Mouse (Mus musculus) CD4-positive, CD25-positive, alpha-beta regulatory T cell, adult 4 months (primary cell): ENCODE measurements around the gene Lmntd1. TPM values are rescaled to one million over a fixed set of nuclear protein-coding genes. Genes with fewer than 3 reads are reported as not detected.

Source experiments
- ATAC-seq: one replicate; pipeline ENCODE4 v1.8.0; 2017
- polyA plus RNA-seq, 2 experiments: library from polyadenylated mRNA; unstranded; fragments of 100-300 nt; shearing (Covaris generic); gene quantifications; one replicate each; pipeline ENCODE4 v1.2.1; 2017

The Lmntd1 gene
- polyA plus RNA-seq, 2 experiments from 2014 or later = not detected

- no peak for ATAC-seq
These were observed 181.1 kb downstream of the Lmntd1 start for GRCm38 (mm10) chr6:145432711-145433708.

- no peak for ATAC-seq
These were observed 182.4 kb downstream of the Lmntd1 start for GRCm38 (mm10) chr6:145431747-145432146.

GRCm38 (mm10) chr6:145427411-145427810, 186.7 kb downstream of the Lmntd1 start:
- no peak for ATAC-seq

- no peak for ATAC-seq
These were observed 187.6 kb downstream of the Lmntd1 start for GRCm38 (mm10) chr6:145426501-145426900.

GRCm38 (mm10) chr6:145424156-145424555, 190.0 kb downstream of the Lmntd1 start:
- no peak for ATAC-seq

- no peak for ATAC-seq
These were observed 190.6 kb downstream of the Lmntd1 start for GRCm38 (mm10) chr6:145423484-145423883.

- no peak for ATAC-seq
These were observed 192.5 kb downstream of the Lmntd1 start for GRCm38 (mm10) chr6:145421666-145422065.

- ATAC-seq = no peak
These were observed 193.7 kb downstream of the Lmntd1 start for GRCm38 (mm10) chr6:145420407-145420806.

GRCm38 (mm10) chr6:145418856-145419255, 195.3 kb downstream of the Lmntd1 start:
- no peak for ATAC-seq

GRCm38 (mm10) chr6:145417720-145418440, 196.2 kb downstream of the Lmntd1 start:
- ATAC-seq = peak; percentile 11

GRCm38 (mm10) chr6:145417014-145417719, 197.0 kb downstream of the Lmntd1 start:
- peak; percentile 49 for ATAC-seq

GRCm38 (mm10) chr6:145404369-145405051, 209.6 kb downstream of the Lmntd1 start:
- no peak for ATAC-seq

GRCm38 (mm10) chr6:145401140-145401539, 213.0 kb downstream of the Lmntd1 start:
- no peak for ATAC-seq

- ATAC-seq = no peak
These were observed 216.2 kb downstream of the Lmntd1 start for GRCm38 (mm10) chr6:145397881-145398280.

GRCm38 (mm10) chr6:145396534-145396933, 217.6 kb downstream of the Lmntd1 start:
- no peak for ATAC-seq

- ATAC-seq = no peak
These were observed 223.7 kb downstream of the Lmntd1 start for GRCm38 (mm10) chr6:145390421-145390820.

- ATAC-seq = no peak
These were observed 224.2 kb downstream of the Lmntd1 start for GRCm38 (mm10) chr6:145389904-145390303.

- ATAC-seq = no peak
These were observed 226.7 kb downstream of the Lmntd1 start for GRCm38 (mm10) chr6:145387378-145387777.

- ATAC-seq = no peak
These were observed 231.3 kb downstream of the Lmntd1 start for GRCm38 (mm10) chr6:145382586-145383380.

- no peak for ATAC-seq
These were observed 233.2 kb downstream of the Lmntd1 start for GRCm38 (mm10) chr6:145380961-145381360.

GRCm38 (mm10) chr6:145379175-145379574, 234.9 kb downstream of the Lmntd1 start:
- peak; percentile 66 for ATAC-seq
